Mouse (Mus musculus) gastrocnemius, postnatal 4 days (tissue): ENCODE measurements at regions not wholly inside any gene's neighbourhood (a gene's known extent, or its start where the extent isn't known, plus 50 kb on each side); places are given as distances from the start of the nearest gene placed in this dataset.

Experiments
- DNase-seq, 2 experiments: peaks; one replicate each; pipeline ENCODE4 v3.0.0; 2021 to 2022; ENCODE audit warnings: low spot score in 2 of 2, mixed read lengths in 2 of 2

DNA sequence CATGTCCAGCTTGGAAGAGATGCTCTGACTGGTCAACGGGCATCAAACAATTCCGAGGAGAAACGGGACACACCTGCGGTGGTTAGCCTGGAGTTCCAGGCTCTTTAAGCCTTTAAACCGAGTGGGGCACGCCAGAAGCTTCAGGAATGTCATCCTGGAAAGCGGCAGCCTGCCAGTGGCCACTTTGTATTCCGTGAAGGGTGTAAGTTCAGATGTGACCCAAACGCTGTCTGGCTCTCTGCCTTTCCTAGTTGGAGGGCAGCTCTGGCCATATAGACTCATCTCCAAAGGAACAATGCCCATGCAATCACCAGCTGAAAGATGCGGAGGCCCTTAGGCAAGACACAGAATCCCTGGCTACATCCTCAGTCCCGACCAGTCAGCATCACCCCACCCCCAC lies 597.8 kb upstream of the Gm10131 start:
- no peak for DNase-seq

DNA sequence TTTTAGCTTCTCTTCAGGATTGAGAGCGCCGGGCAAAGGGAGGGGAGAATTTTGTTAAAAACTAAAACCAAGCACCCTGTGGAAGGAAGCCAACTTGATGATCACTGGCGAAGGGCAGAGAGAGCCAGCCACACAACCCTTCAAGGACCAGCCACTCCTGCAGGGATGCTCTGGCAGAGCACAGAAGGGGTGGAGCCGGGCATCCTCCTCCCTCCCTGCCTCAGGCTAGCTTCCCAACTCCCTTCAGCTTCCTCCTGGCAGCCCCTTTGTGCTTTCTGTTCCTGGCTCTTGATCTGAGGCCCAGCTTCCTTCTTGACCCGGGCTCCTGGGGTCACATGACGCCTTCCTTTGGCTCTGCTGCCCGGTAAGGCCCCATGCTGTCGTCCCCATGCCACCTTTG lies 591.8 kb upstream of the Gm10131 start:
- DNase-seq, result no peak

DNA sequence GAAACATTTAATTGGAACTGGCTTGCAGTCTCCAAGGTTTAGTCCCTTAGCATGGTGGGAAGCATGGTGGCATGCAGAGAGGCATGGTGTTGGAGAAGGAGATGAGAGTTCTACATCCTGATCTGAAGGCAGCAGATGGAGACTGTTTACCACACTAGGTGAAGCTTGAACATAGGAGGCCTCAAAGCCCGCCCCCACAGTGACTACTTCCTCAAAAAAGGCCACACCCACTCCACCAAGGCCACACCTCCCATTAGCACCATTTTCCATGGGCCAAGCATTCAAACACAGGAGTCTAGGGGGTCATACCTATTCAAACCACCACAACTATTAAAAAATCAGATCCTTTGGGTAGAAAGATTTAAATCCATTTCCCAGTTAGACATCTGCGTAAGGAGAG lies 591.3 kb upstream of the Gm10131 start:
- DNase-seq, result no peak

DNA sequence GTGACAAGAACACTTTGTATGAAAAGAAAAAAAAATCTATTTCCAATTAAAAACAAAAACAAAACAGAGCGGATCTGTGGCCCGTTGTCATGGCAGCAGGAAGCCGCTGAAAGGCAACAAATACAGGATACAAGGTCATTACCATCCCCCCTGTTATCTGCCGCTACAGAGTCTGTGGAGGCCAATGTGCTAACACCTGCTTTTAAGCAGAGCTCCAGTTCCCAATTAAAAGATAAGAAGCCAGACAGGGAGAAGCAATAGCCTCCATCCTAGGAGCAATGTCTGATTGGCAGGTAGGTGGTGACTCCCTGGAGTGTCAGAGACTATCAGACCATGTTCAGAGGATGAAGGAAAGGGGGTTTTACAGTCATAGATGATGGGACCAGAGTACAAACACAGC lies 587.5 kb upstream of the Gm10131 start:
- no peak for DNase-seq

DNA sequence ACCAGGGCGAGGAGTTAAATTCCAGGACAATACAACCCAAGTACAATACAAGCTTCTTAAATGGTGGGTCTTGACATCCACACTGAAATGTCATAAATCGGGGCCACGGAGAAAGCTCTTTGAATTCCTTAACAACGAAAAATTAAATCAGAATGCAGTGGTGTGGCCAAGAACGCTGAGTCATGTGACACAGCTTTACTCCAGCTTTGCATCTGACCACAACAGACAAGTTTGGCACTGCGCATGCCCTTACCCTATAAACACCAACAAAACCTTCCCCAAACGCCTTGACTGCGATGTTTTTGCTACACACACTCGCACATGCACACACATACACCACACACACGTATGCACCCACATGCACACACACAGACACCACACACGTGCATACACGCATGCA lies 584.8 kb upstream of the Gm10131 start:
- DNase-seq, result no peak

DNA sequence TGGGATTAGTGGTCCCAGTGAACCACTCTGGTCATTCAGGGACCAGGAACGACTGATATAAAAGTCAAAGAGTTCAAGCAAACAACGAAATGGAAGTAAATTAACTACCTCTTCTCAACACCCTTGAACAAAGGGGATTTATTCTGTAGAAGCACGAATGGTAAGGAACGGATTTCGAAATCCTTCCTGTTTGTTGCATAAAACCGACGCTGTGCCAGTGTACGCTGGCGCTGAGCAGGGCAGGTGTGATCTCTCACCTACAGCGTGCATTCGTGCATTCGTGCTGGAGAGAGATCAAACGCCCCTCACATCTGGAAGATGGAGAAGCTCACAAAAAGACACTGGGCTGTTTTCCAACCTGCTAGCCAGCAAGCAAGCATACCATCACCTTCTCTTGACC lies 581.1 kb upstream of the Gm10131 start:
- DNase-seq, result no peak

DNA sequence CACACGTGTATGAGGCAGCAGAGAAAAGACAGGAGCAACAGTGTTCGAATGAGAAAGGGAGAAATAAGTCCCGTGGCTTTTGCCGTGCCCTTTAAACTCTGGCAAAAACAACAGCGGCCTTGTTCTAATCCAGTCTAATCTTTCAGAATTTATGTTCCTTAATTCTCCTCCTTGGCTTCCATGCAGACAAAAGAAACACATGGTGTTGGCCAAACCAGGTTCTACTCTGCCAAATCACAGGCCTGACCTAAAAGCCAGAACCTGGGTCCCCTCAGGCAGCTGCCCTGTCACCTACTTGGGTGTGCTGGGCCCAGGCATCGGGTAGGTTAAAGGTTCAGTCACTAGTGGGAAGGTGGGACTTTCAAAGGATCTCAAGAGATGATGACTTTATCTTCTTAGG lies 580.2 kb upstream of the Gm10131 start:
- no peak for DNase-seq

DNA sequence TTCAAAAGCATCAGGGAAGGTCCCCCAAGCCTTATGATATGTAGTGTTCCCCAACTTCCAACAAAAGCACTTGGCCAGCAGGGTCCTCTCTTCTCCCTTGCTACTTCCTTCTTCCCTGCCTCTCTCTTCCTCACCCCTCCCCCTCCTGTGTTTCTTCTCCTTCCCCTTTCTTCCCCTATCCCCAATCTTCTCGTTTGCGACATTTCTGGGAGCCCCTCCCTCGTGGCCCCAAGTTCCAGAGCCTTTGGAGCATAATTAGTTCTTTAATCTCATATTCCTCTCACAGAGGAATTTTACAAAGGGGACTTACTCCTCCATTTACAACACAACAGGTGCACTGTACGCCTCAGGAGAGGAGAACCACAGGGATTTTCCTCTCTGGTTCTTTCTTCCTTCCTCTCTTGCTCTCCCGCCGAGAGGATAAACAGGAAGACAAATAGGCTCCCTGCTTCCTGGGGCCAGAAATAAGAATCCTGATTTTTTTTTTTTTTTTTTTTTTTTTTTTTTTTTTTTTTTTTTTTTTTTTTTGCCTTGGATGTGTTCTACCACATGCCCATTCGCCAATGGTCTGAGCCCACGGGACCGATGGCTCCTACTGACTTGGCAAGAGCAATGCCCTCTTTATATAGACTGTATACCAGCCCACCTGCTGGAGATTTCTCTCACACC lies 578.4 kb upstream of the Gm10131 start:
- no peak for DNase-seq

DNA sequence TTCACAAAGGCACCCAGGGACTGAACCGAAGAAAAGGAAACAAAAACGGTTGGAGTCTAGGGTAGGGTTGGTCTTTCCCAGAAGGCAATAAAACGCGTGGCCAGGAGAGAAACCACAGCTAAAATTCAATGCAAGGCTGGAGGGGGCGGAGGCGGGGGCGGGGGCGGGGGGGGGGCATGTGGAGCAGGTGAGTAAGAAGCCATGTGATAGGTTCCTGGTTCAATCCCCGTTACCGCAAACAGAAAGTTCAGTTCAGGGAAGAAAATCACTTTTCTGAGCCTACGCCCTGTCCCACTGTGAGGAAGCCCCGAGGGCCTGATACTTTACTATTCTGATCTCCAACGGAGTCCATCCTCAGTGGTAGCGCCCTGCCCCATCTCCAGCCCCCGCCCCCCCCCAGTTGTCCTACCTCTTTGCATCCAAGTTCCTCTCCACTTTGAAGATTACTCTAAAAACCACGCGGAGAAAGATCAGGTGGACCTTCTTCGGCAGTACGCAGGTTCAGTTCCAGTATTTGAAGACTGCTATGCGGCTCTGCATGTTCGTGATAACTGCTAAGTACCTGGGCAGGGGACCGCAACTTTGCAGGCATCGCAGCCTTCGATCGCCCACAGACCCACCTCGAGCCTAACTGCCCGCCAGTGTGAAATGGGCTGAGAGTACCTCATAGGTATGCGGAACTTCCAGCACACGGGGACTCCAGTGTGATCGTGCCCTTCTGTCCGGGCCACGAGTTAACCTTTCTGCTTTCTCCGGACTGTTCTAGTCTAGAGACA lies 577.7 kb upstream of the Gm10131 start:
- no peak for DNase-seq

DNA sequence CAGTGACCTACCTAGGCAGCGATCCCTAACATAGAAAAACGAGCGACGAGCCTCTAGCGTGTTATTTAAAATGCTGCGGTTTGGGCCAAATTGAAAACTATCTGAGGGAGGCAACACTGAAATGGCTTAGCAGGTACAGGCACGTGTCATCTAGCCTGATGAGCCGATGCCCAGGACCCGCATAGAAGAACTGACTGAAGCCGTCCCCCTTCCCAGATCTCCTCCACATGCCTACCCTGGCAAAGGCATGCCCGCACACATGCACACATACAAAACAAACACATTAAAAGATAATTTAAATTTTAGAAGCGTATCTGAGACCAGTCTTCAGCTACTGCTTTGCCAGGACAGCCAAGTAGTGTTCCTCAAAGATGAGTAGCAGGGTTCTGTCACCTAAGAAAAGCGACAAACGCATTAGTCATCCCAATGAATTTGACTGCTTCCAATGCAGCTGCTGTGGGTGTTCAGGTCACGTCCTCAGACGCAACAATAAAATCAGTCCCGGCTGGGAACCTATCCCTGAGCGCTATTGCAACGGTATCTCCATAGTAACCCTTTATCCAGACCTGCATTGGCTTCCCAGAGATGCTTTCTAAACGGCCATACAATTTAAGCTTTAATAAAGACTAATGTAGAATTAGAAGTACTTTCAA lies 577.0 kb upstream of the Gm10131 start:
- DNase-seq, result no peak

DNA sequence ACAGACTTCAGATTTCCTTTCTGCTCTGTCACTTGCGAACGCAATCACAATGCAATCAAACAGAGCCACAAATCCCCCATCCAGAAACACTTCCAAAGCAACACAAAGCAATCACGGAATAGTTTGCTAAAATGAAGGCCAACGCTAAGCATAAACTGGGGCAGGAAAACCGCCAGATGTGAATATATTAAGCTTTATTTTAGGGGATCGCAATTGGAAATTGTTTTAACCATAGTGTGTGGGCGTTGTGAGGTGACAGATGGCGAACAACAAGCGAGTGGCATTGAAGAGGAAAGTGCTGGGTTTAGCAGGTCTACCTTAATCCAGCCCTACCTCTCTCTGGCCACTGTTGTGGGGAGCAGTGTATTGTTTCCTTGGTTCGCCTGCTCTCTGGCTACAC lies 574.8 kb upstream of the Gm10131 start:
- DNase-seq, result no peak

DNA sequence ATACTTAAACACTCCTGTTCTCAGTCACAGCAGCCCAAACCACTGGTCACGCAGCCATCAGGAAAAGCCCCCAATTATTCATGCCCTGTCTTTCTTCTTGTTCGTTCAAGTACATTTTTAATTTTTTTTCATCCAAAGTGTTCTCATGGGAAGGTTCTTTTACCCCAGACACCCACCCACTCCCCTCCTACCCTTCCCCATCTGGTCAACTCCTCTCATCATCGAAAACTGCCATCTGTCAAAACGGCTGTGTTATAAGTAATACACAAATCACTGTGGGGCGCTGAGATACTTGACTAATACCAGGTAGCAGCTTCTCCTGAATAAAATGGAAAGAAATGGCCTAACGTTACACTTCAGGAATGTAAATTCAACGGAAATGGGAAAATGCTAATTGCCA lies 573.1 kb upstream of the Gm10131 start:
- DNase-seq, result no peak

DNA sequence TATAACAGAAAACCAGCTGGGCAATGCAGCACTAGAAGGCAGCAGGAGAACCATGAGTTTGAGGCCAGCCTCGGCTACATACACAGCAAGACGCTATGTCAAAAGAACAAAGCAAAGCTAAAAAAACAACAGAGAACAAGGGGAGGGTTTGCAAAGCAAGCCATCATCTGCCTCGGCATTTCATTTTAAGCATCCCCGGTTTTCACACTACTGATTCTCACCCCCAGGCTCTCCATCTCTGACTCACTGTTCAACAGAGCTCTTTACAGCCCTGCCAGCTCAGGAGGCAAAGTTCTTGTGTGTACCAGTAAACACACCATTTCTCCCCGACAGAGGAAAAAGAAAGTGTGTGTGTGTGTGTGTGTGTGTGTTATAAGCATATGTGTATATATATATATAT lies 571.6 kb upstream of the Gm10131 start:
- DNase-seq, result no peak

DNA sequence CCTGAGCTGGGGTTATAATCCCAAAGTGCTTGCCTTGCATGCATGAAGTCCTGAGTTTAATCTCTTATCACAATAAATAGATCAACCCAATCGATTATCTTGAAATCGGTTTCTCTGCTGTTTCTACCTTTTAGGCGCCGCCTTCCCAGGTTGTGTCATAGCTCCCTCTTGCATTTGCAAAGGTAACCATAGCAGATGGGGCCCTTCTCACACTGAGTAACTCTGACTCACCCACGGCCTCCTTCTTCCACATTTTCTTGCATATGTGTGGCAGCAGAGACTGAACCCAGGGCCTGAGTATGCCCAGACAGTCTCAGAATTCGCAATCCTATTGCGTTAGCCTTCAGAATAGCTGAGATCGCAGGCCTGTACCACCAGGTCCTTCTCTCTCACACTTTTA lies 570.7 kb upstream of the Gm10131 start:
- DNase-seq, result no peak

DNA sequence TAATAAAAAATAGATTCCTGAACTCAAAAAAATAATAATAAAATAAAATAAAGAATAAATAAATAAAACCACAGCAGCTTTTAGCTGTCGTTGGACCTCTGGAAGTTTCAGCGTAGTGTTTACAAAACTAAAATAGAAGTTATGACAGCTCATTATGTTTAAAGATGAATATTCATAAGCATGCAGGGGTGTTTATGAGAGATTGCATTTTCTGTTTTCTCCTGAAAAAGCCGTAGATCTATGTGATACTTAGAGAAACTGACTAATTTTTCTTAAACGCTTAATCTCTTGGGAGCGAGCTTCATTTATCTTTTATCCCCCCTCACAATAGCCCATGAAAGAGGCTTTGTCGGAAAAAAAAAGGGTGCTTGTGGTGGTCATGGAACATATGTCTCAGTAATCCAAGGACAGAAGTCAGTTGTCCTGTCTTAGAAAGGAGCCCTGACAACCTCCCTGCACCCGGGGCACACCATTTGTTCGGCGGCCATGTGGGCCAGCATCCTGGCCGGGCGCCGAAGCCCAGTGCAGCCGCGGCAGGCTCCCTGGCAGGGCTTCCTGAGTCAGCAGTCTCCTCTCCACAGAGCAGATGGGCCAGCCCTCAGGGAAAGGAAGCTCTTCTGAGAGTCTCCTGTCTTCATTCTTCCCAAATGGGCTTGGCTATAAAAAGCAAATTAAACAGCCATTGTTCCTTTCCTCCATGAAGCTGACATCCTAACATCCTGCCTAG lies 568.2 kb upstream of the Gm10131 start:
- peak in 1 of 2 experiments; percentile 52 for DNase-seq

DNA sequence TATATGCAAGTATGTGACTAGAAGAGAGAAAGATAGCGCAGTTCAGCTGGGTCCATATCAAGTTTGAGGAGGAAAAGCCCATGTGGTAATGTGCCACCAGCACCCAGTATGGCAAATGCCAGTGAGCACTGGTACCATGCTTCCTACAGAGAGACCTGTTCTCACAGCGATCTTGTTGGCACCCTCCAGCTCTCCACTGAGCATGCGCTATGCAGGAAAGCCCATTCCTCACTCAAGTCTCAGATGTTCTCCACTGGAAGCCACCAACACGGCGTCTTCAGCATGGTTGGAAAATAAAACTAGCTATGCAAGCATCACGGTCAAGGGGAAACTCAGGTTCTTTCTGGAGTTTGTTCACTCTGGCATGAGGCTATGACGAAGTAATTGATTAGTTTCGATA lies 567.3 kb upstream of the Gm10131 start:
- DNase-seq, result no peak

DNA sequence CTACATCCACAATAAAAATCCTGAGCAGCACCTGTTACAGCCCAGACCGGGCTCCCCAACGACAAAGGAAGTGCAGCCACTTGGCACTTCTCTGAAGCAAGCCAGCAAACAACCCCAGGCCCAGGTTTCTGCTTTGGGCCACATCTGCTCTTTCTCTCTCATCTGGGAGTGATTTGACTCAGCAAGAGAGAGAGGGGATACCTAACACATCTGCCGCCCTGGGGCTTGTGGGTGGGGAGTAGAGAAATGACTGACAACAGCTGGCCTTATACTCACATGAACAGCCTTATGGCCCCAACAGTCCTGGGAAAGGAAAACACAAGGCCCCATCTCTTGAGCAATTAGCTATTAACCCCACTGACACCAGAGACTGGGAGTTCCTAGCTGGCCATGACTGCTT lies 560.2 kb upstream of the Gm10131 start:
- no peak for DNase-seq

DNA sequence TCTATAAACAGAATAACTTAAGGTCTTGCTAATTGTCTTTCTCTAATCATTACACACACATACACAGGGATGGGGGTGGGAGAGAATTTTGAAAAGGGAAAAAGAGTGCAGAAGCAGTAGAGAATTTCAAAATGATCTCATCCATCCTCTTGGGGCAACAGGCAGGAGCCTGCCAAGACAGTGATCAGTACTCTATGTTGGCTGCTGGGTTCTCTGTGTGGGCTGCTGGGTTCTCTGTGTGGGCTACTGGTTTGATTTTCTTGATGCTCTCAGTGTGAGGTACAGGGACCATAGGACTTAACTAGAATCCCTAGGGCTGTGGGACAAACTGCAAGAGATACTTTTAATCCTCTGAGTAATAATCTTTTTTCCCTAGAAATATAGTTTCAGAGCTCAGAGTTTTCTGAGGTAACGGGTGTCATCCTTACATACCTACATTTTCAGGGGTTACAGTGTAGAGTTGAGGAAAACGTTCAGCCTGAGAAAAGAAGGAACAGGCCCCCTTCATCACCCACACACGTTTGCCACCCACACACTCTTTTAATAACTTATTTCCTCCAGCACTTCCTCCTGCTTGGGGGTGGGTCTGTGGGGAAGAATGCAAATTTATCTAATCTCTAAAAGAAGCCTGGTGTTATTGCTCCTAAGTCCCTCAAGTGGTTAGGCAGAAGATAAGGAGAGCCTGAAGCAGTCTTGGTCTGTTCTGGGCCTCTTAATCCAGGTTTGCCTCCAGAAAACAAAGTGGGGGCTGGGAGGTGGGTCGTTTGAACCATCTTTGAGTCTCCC lies 559.6 kb upstream of the Gm10131 start:
- DNase-seq, result no peak

DNA sequence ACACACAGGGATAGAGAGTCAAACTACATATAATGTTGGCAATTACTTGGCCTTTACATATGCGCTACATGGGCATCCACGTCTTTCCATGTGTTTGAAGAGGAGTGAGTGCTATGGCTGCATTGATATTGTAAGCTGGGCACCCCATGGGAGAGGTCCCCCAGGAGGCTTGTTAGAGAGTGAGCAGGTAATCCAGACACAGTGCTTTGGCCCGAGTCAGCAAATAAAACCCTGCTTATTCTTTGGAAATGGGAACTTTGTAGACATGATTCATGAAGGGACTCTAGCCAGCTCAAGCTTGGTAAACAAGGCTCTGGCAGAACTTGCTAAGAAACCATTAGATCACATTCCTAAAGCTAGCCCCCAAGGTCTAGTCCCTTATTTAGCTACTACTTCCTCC lies 557.6 kb upstream of the Gm10131 start:
- DNase-seq, result no peak

DNA sequence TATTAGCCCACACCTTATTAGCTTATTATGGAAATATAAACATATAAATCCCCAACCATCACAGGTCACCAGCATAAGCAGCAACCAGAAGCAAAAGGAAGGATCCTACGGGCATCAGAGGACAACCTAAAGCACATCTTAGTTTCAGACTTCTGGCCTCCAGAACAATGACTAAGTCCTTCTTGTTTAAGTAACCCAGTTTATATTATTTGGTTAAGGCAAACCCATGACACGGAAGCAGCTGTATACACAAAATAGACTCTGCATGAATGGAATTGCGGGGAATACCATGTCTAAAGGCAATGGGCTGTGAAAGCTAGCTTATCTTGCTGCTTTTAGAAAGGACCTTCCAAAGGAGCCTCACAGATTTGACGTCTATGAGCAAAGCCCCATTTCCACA lies 552.9 kb upstream of the Gm10131 start:
- no peak for DNase-seq

DNA sequence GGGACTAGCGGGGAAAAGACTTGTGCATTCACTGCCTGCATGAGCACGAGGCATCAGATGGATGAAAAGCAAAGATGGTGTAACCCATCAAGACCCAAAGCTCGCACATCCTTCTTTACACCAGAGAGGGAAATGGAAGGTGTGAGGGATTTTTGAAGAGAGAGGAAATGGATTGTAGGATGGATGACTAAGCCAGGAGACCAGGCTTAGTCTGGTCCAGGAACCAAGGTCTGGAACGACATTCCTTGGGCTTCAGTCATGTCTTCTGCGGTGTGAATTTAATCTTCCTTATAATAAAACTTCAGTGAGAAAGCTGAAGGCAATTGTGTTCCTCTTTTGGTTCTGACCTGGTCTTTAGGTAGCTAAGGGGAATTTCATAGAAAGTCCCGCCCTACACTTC lies 551.0 kb upstream of the Gm10131 start:
- DNase-seq, result no peak
